ENCODE assay signal across 8 mouse cellular contexts in genomic region chr17:56761991-56762410, GRCm38 (mm10). TPM values are rescaled to one million over a fixed set of nuclear protein-coding genes. Genes with fewer than 3 reads are reported as not detected.
DNase-seq lines count a peak whose midpoint lies in the region; ATAC-seq and TF ChIP-seq lines count a peak whose summit lies in the region.

No protein-coding gene starts in this region.

- H3K9me3 ChIP-seq in heart, embryonic 12.5 days (replicated peaks): peaks cover 8% of the 10 kb centered on the region; the same call in 1 of the 2 replicates
- H3K9me3 ChIP-seq in kidney, postnatal 0 days (replicated peaks; ENCODE audit: low read length): no peaks in the 10 kb centered on the region
- H3K9me3 ChIP-seq in liver, embryonic 13.5 days (replicated peaks): no peaks in the 10 kb centered on the region
- H3K9me3 ChIP-seq in stomach, embryonic 16.5 days (replicated peaks; ENCODE audit: control insufficient read depth, low read length): no peaks in the 10 kb centered on the region

- peak overlapping the region; percentile 43 for H3K9ac ChIP-seq in heart, embryonic 12.5 days
- H3K9ac ChIP-seq in kidney, postnatal 0 days (ENCODE audit: low read depth, low read length): peak overlapping the region; percentile 47
- H3K9ac ChIP-seq in liver, embryonic 13.5 days: peak overlapping the region; percentile 78
- peak overlapping the region; percentile 74 for H3K9ac ChIP-seq in stomach, embryonic 16.5 days (ENCODE audit: low read length)

- peak; percentile 92 for DNase-seq in CD4-positive helper T cell, adult 2 months (ENCODE audit: low read depth, low spot score)
- DNase-seq in brain, embryonic 14.5 days (ENCODE audit: low read depth): peak; percentile 96
- peak; percentile 91 for DNase-seq in kidney, postnatal 0 days (ENCODE audit: low spot score)
- DNase-seq in liver, embryonic 13.5 days: peak; percentile 95
- DNase-seq in neural tube, embryonic 10.5 days (ENCODE audit: extremely low spot score, low spot score): peak; percentile 90

- TF ChIP-seq POLR2A in brain, embryonic 14.5 days (IDR thresholded peaks at IDR 0.05; ENCODE audit: borderline replicate concordance, extremely low read depth, insufficient read depth, insufficient read length, poor library complexity, severe bottlenecking): peak; percentile 58; the same call in 1 of the 2 replicates

- 1% methylated on average over 28 of the region's 28 CpGs for WGBS in heart, embryonic 12.5 days
- WGBS in kidney, postnatal 0 days: under 1% methylated on average over 28 of the region's 28 CpGs
- under 1% methylated on average over 27 of the region's 28 CpGs for WGBS in liver, embryonic 13.5 days (ENCODE audit: insufficient replicate concordance)
- 0% methylated on average over 28 of the region's 28 CpGs for WGBS in stomach, embryonic 16.5 days

- peaks cover 38% of the 10 kb centered on the region for H3K27me3 ChIP-seq in heart, embryonic 12.5 days (replicated peaks)
- H3K27me3 ChIP-seq in kidney, postnatal 0 days (ENCODE audit: insufficient read depth, low read length): no peaks in the 10 kb centered on the region
- peaks cover 11% of the 10 kb centered on the region for H3K27me3 ChIP-seq in liver, embryonic 13.5 days
- no peaks in the 10 kb centered on the region for H3K27me3 ChIP-seq in stomach, embryonic 16.5 days (ENCODE audit: control insufficient read depth, insufficient read depth, low read length)

- TF ChIP-seq CTCF in brain, embryonic 14.5 days (IDR thresholded peaks at IDR 0.05; ENCODE audit: borderline replicate concordance, extremely low read depth, insufficient read depth, insufficient read length): no peak
- TF ChIP-seq CTCF in kidney, postnatal 0 days (IDR thresholded peaks at IDR 0.05; ENCODE audit: low read depth): no peak

- H3K4me3 ChIP-seq in heart, embryonic 12.5 days: peak overlapping the region; percentile 40
- H3K4me3 ChIP-seq in kidney, postnatal 0 days (replicated peaks; ENCODE audit: low read depth, low read length): peak overlapping the region; percentile 45
- H3K4me3 ChIP-seq in liver, embryonic 13.5 days (replicated peaks): peak overlapping the region; percentile 62
- H3K4me3 ChIP-seq in stomach, embryonic 16.5 days (replicated peaks; ENCODE audit: low read length): peak overlapping the region; percentile 52

- H3K4me2 ChIP-seq in heart, embryonic 12.5 days: peak overlapping the region; percentile 65
- H3K4me2 ChIP-seq in kidney, postnatal 0 days (ENCODE audit: low read length): peak overlapping the region; percentile 84
- H3K4me2 ChIP-seq in liver, embryonic 13.5 days: peak overlapping the region; percentile 85
- H3K4me2 ChIP-seq in stomach, embryonic 16.5 days (ENCODE audit: low read depth, low read length): peak overlapping the region; percentile 80

- peak overlapping the region; percentile 81 for H3K27ac ChIP-seq in heart, embryonic 12.5 days (ENCODE audit: poor library complexity, severe bottlenecking)
- H3K27ac ChIP-seq in kidney, postnatal 0 days: peak overlapping the region; percentile 77; the same call in 1 of the 2 replicates
- peak overlapping the region; percentile 96 for H3K27ac ChIP-seq in liver, embryonic 13.5 days
- H3K27ac ChIP-seq in stomach, embryonic 16.5 days (ENCODE audit: low read length): peak overlapping the region; percentile 87

- peak; percentile 61 for ATAC-seq in erythroblast, adult 5-6 weeks (replicated peaks; ENCODE audit: low FRiP score, poor library complexity, severe bottlenecking)
- peak; percentile 79 for ATAC-seq in heart, embryonic 12.5 days (ENCODE audit: insufficient number of reproducible peaks, low FRiP score)
- ATAC-seq in kidney, postnatal 0 days (replicated peaks; ENCODE audit: low FRiP score, low read depth): no peak
- ATAC-seq in liver, embryonic 13.5 days (ENCODE audit: low read depth): peak; percentile 70
- peak; percentile 51 for ATAC-seq in stomach, embryonic 16.5 days (ENCODE audit: insufficient read depth, low FRiP score)

- peaks cover 37% of the 10 kb centered on the region for H3K4me1 ChIP-seq in heart, embryonic 12.5 days (replicated peaks)
- peaks cover 23% of the 10 kb centered on the region for H3K4me1 ChIP-seq in kidney, postnatal 0 days (replicated peaks; ENCODE audit: insufficient read depth, low read length)
- H3K4me1 ChIP-seq in liver, embryonic 13.5 days (replicated peaks): peaks cover 77% of the 10 kb centered on the region
- peaks cover 32% of the 10 kb centered on the region for H3K4me1 ChIP-seq in stomach, embryonic 16.5 days (ENCODE audit: control insufficient read depth, insufficient read depth, low read length)

- peaks cover 7% of the 10 kb centered on the region for H3K36me3 ChIP-seq in heart, embryonic 12.5 days
- H3K36me3 ChIP-seq in kidney, postnatal 0 days (ENCODE audit: insufficient read depth, low read length): 0 out of 2 replicates have a peak, but pooled peaks cover 2% of the 10 kb centered on the region
- peaks cover 8% of the 10 kb centered on the region for H3K36me3 ChIP-seq in liver, embryonic 13.5 days
- 0 out of 2 replicates have a peak, but pooled peaks cover 5% of the 10 kb centered on the region for H3K36me3 ChIP-seq in stomach, embryonic 16.5 days (ENCODE audit: control insufficient read depth, insufficient read depth, low read length)

RNA-seq across cellular contexts. Expression of gene Dus3l, which starts 2.6 kb away (rescaled TPM):
- 139 and 198 TPM in 2 replicates for polyA plus RNA-seq in brain, embryonic 14.5 days (2012; rRNA removed)
- 0.84 and 5.6 TPM in 2 replicates for total RNA-seq in erythroblast, adult 5-6 weeks (2015; ENCODE audit: low replicate concordance)
- 5.4 and 5.9 TPM in 2 replicates for total RNA-seq in erythroblast, adult 5-6 weeks (2017; ENCODE audit: low replicate concordance)
- polyA plus RNA-seq in heart, embryonic 12.5 days (2016; fragmentation: Nextera tagmentation; extraction: Ambion mirVana): 33.3 and 34.8 TPM in 2 replicates
- 37.3 and 38.8 TPM in 2 replicates for polyA plus RNA-seq in kidney, postnatal 0 days (2015; fragmentation: Nextera tagmentation; extraction: Ambion mirVana)
- polyA plus RNA-seq in liver, embryonic 13.5 days (2015; fragmentation: Nextera tagmentation; extraction: Ambion mirVana): 17.2 and 17.5 TPM in 2 replicates
- polyA plus RNA-seq in stomach, embryonic 16.5 days (2015; fragmentation: Nextera tagmentation; extraction: Ambion mirVana): 40.5 and 41.9 TPM in 2 replicates

RNA-seq across cellular contexts. Expression of gene Nrtn, which starts 4.7 kb away (rescaled TPM):
- polyA plus RNA-seq in brain, embryonic 14.5 days (2012; rRNA removed): 5.2 and 5.4 TPM in 2 replicates
- not detected in 2 replicates for total RNA-seq in erythroblast, adult 5-6 weeks (2015; ENCODE audit: low replicate concordance)
- total RNA-seq in erythroblast, adult 5-6 weeks (2017; ENCODE audit: low replicate concordance): 0.51 TPM in 1 of 2 replicates, not detected in the other
- polyA plus RNA-seq in heart, embryonic 12.5 days (2016; fragmentation: Nextera tagmentation; extraction: Ambion mirVana): 7.5 and 9.0 TPM in 2 replicates
- polyA plus RNA-seq in kidney, postnatal 0 days (2015; fragmentation: Nextera tagmentation; extraction: Ambion mirVana): 8.7 and 11.8 TPM in 2 replicates
- 1.00 and 1.0 TPM in 2 replicates for polyA plus RNA-seq in liver, embryonic 13.5 days (2015; fragmentation: Nextera tagmentation; extraction: Ambion mirVana)
- polyA plus RNA-seq in stomach, embryonic 16.5 days (2015; fragmentation: Nextera tagmentation; extraction: Ambion mirVana): 4.5 and 6.2 TPM in 2 replicates

RNA-seq across cellular contexts. Expression of gene Prr22, which starts 8.0 kb away (rescaled TPM):
- polyA plus RNA-seq in brain, embryonic 14.5 days (2012; rRNA removed): 3.1 and 3.9 TPM in 2 replicates
- not detected in 2 replicates for total RNA-seq in erythroblast, adult 5-6 weeks (2015; ENCODE audit: low replicate concordance)
- total RNA-seq in erythroblast, adult 5-6 weeks (2017; ENCODE audit: low replicate concordance): not detected in 2 replicates
- 1.0 and 1.4 TPM in 2 replicates for polyA plus RNA-seq in heart, embryonic 12.5 days (2016; fragmentation: Nextera tagmentation; extraction: Ambion mirVana)
- polyA plus RNA-seq in kidney, postnatal 0 days (2015; fragmentation: Nextera tagmentation; extraction: Ambion mirVana): 0.59 and 0.71 TPM in 2 replicates
- polyA plus RNA-seq in liver, embryonic 13.5 days (2015; fragmentation: Nextera tagmentation; extraction: Ambion mirVana): 0.45 and 0.61 TPM in 2 replicates
- 1.0 and 1.1 TPM in 2 replicates for polyA plus RNA-seq in stomach, embryonic 16.5 days (2015; fragmentation: Nextera tagmentation; extraction: Ambion mirVana)

RNA-seq across cellular contexts. Expression of gene Vmac, which starts 44.2 kb away (rescaled TPM):
- 18.2 and 18.8 TPM in 2 replicates for polyA plus RNA-seq in brain, embryonic 14.5 days (2012; rRNA removed)
- total RNA-seq in erythroblast, adult 5-6 weeks (2015; ENCODE audit: low replicate concordance): 0.38 and 1.0 TPM in 2 replicates
- 1.4 and 8.3 TPM in 2 replicates for total RNA-seq in erythroblast, adult 5-6 weeks (2017; ENCODE audit: low replicate concordance)
- 12.1 and 12.9 TPM in 2 replicates for polyA plus RNA-seq in heart, embryonic 12.5 days (2016; fragmentation: Nextera tagmentation; extraction: Ambion mirVana)
- 24.4 and 27.4 TPM in 2 replicates for polyA plus RNA-seq in kidney, postnatal 0 days (2015; fragmentation: Nextera tagmentation; extraction: Ambion mirVana)
- 2.6 and 3.2 TPM in 2 replicates for polyA plus RNA-seq in liver, embryonic 13.5 days (2015; fragmentation: Nextera tagmentation; extraction: Ambion mirVana)
- polyA plus RNA-seq in stomach, embryonic 16.5 days (2015; fragmentation: Nextera tagmentation; extraction: Ambion mirVana): 19.6 and 20.2 TPM in 2 replicates

RNA-seq across cellular contexts. Expression of gene Ndufa11, which starts 44.4 kb away (rescaled TPM):
- polyA plus RNA-seq in brain, embryonic 14.5 days (2012; rRNA removed): 313 and 400 TPM in 2 replicates
- 17.7 and 29.7 TPM in 2 replicates for total RNA-seq in erythroblast, adult 5-6 weeks (2015; ENCODE audit: low replicate concordance)
- total RNA-seq in erythroblast, adult 5-6 weeks (2017; ENCODE audit: low replicate concordance): 21.3 and 29.1 TPM in 2 replicates
- polyA plus RNA-seq in heart, embryonic 12.5 days (2016; fragmentation: Nextera tagmentation; extraction: Ambion mirVana): 638 and 663 TPM in 2 replicates
- polyA plus RNA-seq in kidney, postnatal 0 days (2015; fragmentation: Nextera tagmentation; extraction: Ambion mirVana): 683 and 742 TPM in 2 replicates
- polyA plus RNA-seq in liver, embryonic 13.5 days (2015; fragmentation: Nextera tagmentation; extraction: Ambion mirVana): 229 and 268 TPM in 2 replicates
- polyA plus RNA-seq in stomach, embryonic 16.5 days (2015; fragmentation: Nextera tagmentation; extraction: Ambion mirVana): 426 and 434 TPM in 2 replicates
